Mouse (Mus musculus) limb, embryonic 15.5 days (tissue): ENCODE data around the gene Slc22a2. TPM values are rescaled to one million over a fixed set of nuclear protein-coding genes. Genes with fewer than 3 reads are reported as not detected.

Source experiments
- ATAC-seq: fragments of 200-750 bp; cut with Nextera tagmentation; 2 replicates; pipeline ENCODE4 v1.8.0; 2017; ENCODE audit warnings: low read depth, moderate TSS enrichment; ENCODE audit not compliant: insufficient number of reproducible peaks, low FRiP score, low TSS enrichment
- H3K27ac ChIP-seq: fragments of 300-500 bp; sonication (generic); 2 replicates; pipeline ENCODE4 v1.5.1; 2015; ENCODE audit warnings: moderate library complexity, mild to moderate bottlenecking, inconsistent platforms
- H3K27me3 ChIP-seq: fragments of 300-500 bp; sonication (generic); 2 replicates; pipeline ENCODE4 v1.6.1; 2015; ENCODE audit warnings: inconsistent platforms
- H3K36me3 ChIP-seq: fragments of 300-500 bp; sonication (generic); 2 replicates; pipeline ENCODE4 v1.6.1; 2015; ENCODE audit warnings: inconsistent platforms
- H3K4me1 ChIP-seq: fragments of 300-500 bp; sonication (generic); 2 replicates; pipeline ENCODE4 v1.6.1; 2015; ENCODE audit warnings: inconsistent platforms
- H3K4me2 ChIP-seq: fragments of 300-500 bp; sonication (generic); 2 replicates; pipeline ENCODE4 v1.6.1; 2015; ENCODE audit warnings: mild to moderate bottlenecking, inconsistent platforms
- H3K4me3 ChIP-seq: fragments of 300-500 bp; sonication (generic); 2 replicates; pipeline ENCODE4 v1.5.1; 2015; ENCODE audit warnings: mild to moderate bottlenecking, inconsistent platforms
- H3K9ac ChIP-seq: fragments of 300-500 bp; sonication (generic); 2 replicates; pipeline ENCODE4 v1.6.1; 2015; ENCODE audit warnings: inconsistent platforms
- H3K9me3 ChIP-seq: fragments of 300-500 bp; sonication (generic); 2 replicates; pipeline ENCODE4 v1.6.1; 2016; ENCODE audit warnings: inconsistent platforms
- WGBS: fragments of 180-500 bp; shearing (Covaris S2); methylation state at CpG from one replicate; pipeline ENCODE4 v1.1.7; 2015; 5-methylcytosine and 5-hydroxymethylcytosine counted together
- polyA plus RNA-seq: library from polyadenylated mRNA; unstranded; fragments of >200 nt; fragmentation: Nextera tagmentation; extraction: Ambion mirVana; gene quantifications from 2 replicates; pipeline ENCODE4 v1.2.1, GENCODE M21; 2015

The Slc22a2 gene
- polyA plus RNA-seq, 1 experiment from 2014 or later: not detected

DNA sequence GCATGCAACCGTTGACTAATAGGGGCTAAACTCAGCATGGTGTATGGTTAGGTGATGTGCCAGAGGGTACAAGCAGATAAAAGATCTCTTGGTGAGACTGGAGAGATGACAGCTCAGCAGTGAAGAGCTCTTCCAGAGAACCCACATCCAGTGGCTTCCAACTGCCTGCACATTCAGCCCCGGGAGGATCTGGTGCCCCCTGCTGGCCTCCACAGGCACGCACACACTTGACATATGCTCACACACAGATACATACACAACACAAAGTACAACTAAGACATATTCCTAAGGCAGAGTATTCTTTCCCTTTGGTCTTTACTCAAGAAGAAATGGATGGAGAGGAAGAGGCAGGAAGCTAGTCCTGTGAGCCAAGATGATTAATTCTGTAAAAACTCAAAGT is 55.7 kb downstream of the Slc22a2 start:
- Histone ChIP-seq H3K27me3 (no peaks in the 10 kb centered on the region), H3K4me3 (no peak overlapping the region), H3K36me3 (no peaks in the 10 kb centered on the region), H3K4me2 (no peak overlapping the region), H3K9ac (no peak overlapping the region), H3K4me1 (no peaks in the 10 kb centered on the region), H3K27ac (no peak overlapping the region), H3K9me3 (no peaks in the 10 kb centered on the region; the same call in 1 of the 2 replicates)
- WGBS: 94% methylated on average over 3 of the region's 3 CpGs
- no peak for ATAC-seq

DNA sequence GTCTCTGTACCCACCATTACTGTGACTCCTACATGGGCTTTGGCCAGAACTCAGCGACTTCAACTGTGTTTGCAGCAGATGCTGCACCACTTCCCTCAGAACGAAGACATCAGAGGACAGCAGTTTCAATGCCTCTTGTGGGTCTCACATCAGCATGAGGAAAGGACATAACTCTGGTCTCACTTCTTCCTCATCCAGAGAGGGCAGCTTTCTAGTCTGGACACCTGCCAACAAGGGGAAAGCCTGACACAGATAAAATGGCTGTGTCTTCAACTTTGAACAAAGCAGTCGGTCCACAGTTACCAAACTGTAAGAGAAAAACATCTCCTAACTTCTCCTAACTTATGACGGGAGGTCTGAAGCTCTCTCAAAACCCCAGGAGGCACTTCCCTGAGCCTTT is 57.2 kb downstream of the Slc22a2 start:
- Histone ChIP-seq H3K9me3 (no peaks in the 10 kb centered on the region; the same call in 1 of the 2 replicates), H3K36me3 (no peaks in the 10 kb centered on the region), H3K4me3 (no peak overlapping the region), H3K27me3 (no peaks in the 10 kb centered on the region), H3K9ac (no peak overlapping the region), H3K27ac (no peak overlapping the region), H3K4me1 (no peaks in the 10 kb centered on the region), H3K4me2 (no peak overlapping the region)
- 80% methylated on average over 4 of the region's 4 CpGs for WGBS
- ATAC-seq: no peak

GRCm38 (mm10) chr17:12645461-12645860 is 61.5 kb downstream of the Slc22a2 start:
- H3K27me3 ChIP-seq: no peaks in the 10 kb centered on the region
- H3K9me3 ChIP-seq: no peaks in the 10 kb centered on the region
- H3K4me1 ChIP-seq: no peaks in the 10 kb centered on the region
- no peak overlapping the region for H3K4me2 ChIP-seq
- ATAC-seq: no peak
- no peaks in the 10 kb centered on the region for H3K36me3 ChIP-seq
- H3K9ac ChIP-seq: no peak overlapping the region
- 85% methylated on average over 5 of the region's 5 CpGs for WGBS
- H3K4me3 ChIP-seq: no peak overlapping the region
- no peak overlapping the region for H3K27ac ChIP-seq

DNA sequence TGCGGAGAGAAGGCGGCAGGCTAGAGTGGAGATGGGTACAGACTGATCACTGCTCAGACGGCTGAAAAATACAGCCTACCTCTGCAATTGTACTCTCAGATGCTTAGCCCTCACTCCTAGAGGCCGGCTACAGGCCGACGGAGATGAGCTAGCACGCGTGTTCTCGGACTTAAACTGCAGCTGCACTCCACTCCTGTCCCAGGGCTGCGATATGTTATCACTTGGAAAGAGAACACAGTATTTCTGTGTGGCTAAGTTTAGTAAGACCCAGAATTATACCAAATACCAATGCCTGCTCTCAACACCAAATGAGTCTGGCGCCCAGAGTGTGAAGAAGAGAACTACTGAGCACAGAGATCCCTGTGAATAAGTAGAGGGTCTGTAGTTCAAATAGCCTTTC is 68.7 kb downstream of the Slc22a2 start:
- Histone ChIP-seq H3K4me2 (no peak overlapping the region), H3K9ac (no peak overlapping the region), H3K4me1 (0 out of 2 replicates have a peak, but pooled peaks cover 3% of the 10 kb centered on the region), H3K36me3 (no peaks in the 10 kb centered on the region), H3K27ac (no peak overlapping the region), H3K4me3 (no peak overlapping the region), H3K27me3 (no peaks in the 10 kb centered on the region), H3K9me3 (no peaks in the 10 kb centered on the region)
- ATAC-seq: no peak
- 88% methylated on average over 11 of the region's 11 CpGs for WGBS

DNA sequence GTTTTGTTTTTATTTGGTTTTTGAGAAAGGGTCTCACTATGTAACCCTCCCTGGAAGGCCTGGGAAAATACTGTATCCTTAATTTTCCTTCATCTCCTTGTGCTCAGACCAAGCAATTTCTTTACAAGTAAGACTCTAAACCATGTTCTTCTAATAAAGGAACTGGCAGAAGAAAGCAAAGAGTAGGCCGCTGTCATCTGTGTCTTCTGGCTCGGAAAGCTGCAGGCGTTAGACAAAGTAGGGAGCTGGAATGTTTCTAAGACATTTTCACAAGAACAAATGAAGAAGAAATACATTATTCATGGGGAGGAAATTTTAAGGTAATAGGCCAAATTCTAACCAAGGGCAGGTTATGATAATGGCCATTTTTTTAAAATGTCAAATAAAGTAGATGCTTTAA is 70.1 kb downstream of the Slc22a2 start:
- Histone ChIP-seq H3K4me1 (0 out of 2 replicates have a peak, but pooled peaks cover 3% of the 10 kb centered on the region), H3K4me3 (no peak overlapping the region), H3K36me3 (no peaks in the 10 kb centered on the region), H3K9ac (no peak overlapping the region), H3K27me3 (no peaks in the 10 kb centered on the region), H3K4me2 (no peak overlapping the region), H3K9me3 (no peaks in the 10 kb centered on the region), H3K27ac (no peak overlapping the region)
- no peak for ATAC-seq
- WGBS: 83% methylated on average over 3 of the region's 3 CpGs

GRCm38 (mm10) chr17:12655826-12656225 is 71.9 kb downstream of the Slc22a2 start:
- H3K4me2 ChIP-seq: no peak overlapping the region

GRCm38 (mm10) chr17:12658784-12659183 is 74.9 kb downstream of the Slc22a2 start:
- Histone ChIP-seq H3K27me3 (no peaks in the 10 kb centered on the region), H3K4me1 (0 out of 2 replicates have a peak, but pooled peaks cover 3% of the 10 kb centered on the region), H3K9ac (no peak overlapping the region), H3K27ac (no peak overlapping the region), H3K4me3 (no peak overlapping the region), H3K4me2 (no peak overlapping the region), H3K36me3 (no peaks in the 10 kb centered on the region), H3K9me3 (no peaks in the 10 kb centered on the region)
- ATAC-seq: no peak
- 81% methylated on average over 7 of the region's 7 CpGs for WGBS

More at GRCm38 (mm10) chr17:12655826-12656225, 71.9 kb downstream of the Slc22a2 start:
- Histone ChIP-seq H3K9ac (no peak overlapping the region), H3K9me3 (no peaks in the 10 kb centered on the region), H3K4me1 (0 out of 2 replicates have a peak, but pooled peaks cover 3% of the 10 kb centered on the region), H3K27me3 (no peaks in the 10 kb centered on the region), H3K27ac (0 out of 2 replicates have a peak overlapping the region, but pooled peaks have one; percentile 5), H3K4me3 (no peak overlapping the region), H3K36me3 (no peaks in the 10 kb centered on the region)
- ATAC-seq: no peak
- WGBS: 58% methylated on average over 7 of the region's 7 CpGs

GRCm38 (mm10) chr17:12659233-12659632 is 75.3 kb downstream of the Slc22a2 start:
- no peak overlapping the region for H3K4me3 ChIP-seq
- H3K9ac ChIP-seq: no peak overlapping the region
- H3K27ac ChIP-seq: no peak overlapping the region
- 0 out of 2 replicates have a peak, but pooled peaks cover 3% of the 10 kb centered on the region for H3K4me1 ChIP-seq
- no peaks in the 10 kb centered on the region for H3K27me3 ChIP-seq
- ATAC-seq: no peak
- WGBS: 84% methylated on average over 10 of the region's 10 CpGs
- H3K4me2 ChIP-seq: no peak overlapping the region
- no peaks in the 10 kb centered on the region for H3K9me3 ChIP-seq
- H3K36me3 ChIP-seq: no peaks in the 10 kb centered on the region

- Histone ChIP-seq H3K9ac (no peak overlapping the region), H3K4me1 (no peaks in the 10 kb centered on the region), H3K4me2 (no peak overlapping the region), H3K4me3 (no peak overlapping the region), H3K36me3 (no peaks in the 10 kb centered on the region), H3K27me3 (no peaks in the 10 kb centered on the region), H3K9me3 (no peaks in the 10 kb centered on the region), H3K27ac (no peak overlapping the region)
- WGBS: 73% methylated on average over 13 of the region's 13 CpGs
- no peak for ATAC-seq
These were observed 76.8 kb downstream of the Slc22a2 start for GRCm38 (mm10) chr17:12660572-12661260.

GRCm38 (mm10) chr17:12664156-12664555 is 80.2 kb downstream of the Slc22a2 start:
- 0 out of 2 replicates have a peak, but pooled peaks cover 3% of the 10 kb centered on the region for H3K27me3 ChIP-seq
- no peaks in the 10 kb centered on the region for H3K9me3 ChIP-seq
- H3K4me1 ChIP-seq: 0 out of 2 replicates have a peak, but pooled peaks cover 1% of the 10 kb centered on the region
- 77% methylated on average over 8 of the region's 8 CpGs for WGBS
- no peak for ATAC-seq
- no peak overlapping the region for H3K9ac ChIP-seq
- H3K36me3 ChIP-seq: no peaks in the 10 kb centered on the region
- no peak overlapping the region for H3K4me3 ChIP-seq
- H3K27ac ChIP-seq: no peak overlapping the region
- no peak overlapping the region for H3K4me2 ChIP-seq

GRCm38 (mm10) chr17:12668478-12669362 is 84.8 kb downstream of the Slc22a2 start:
- H3K4me2 ChIP-seq: no peak overlapping the region
- H3K4me1 ChIP-seq: peaks cover 5% of the 10 kb centered on the region; the same call in 1 of the 2 replicates
- no peak overlapping the region for H3K4me3 ChIP-seq
- H3K9ac ChIP-seq: no peak overlapping the region
- WGBS: 28% methylated on average over 7 of the region's 7 CpGs
- H3K9me3 ChIP-seq: no peaks in the 10 kb centered on the region
- no peaks in the 10 kb centered on the region for H3K36me3 ChIP-seq
- 0 out of 2 replicates have a peak, but pooled peaks cover 3% of the 10 kb centered on the region for H3K27me3 ChIP-seq
- H3K27ac ChIP-seq: no peak overlapping the region
- ATAC-seq: no peak

DNA sequence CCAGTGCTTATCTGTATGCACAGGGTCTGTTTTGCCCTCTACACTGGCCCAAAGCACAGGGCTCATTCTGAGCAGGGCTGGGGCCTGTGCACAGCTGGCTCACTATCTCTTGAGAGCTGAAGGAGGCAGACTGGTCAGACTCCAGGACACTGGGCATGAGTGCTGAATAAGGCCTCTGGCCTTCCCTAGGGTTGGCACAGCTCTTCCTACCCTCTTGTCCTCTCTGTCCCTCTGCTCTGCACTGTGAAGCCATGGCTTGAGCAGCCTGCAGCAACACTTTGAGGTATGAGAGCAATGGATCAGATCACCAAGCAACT is 85.4 kb downstream of the Slc22a2 start:
- peaks cover 5% of the 10 kb centered on the region; the same call in 1 of the 2 replicates for H3K4me1 ChIP-seq
- H3K4me2 ChIP-seq: no peak overlapping the region
- ATAC-seq: no peak
- no peak overlapping the region for H3K9ac ChIP-seq
- H3K27ac ChIP-seq: no peak overlapping the region
- no peaks in the 10 kb centered on the region for H3K36me3 ChIP-seq
- H3K4me3 ChIP-seq: no peak overlapping the region
- H3K27me3 ChIP-seq: 0 out of 2 replicates have a peak, but pooled peaks cover 3% of the 10 kb centered on the region
- H3K9me3 ChIP-seq: no peaks in the 10 kb centered on the region
